Mouse (Mus musculus): ENCODE results near the gene Nkd2. TPM values are rescaled to one million over a fixed set of nuclear protein-coding genes. Genes with fewer than 3 reads are reported as not detected.

Nkd2 gene
- total RNA-seq, 1 experiment from 2014 or later = not detected

DNA sequence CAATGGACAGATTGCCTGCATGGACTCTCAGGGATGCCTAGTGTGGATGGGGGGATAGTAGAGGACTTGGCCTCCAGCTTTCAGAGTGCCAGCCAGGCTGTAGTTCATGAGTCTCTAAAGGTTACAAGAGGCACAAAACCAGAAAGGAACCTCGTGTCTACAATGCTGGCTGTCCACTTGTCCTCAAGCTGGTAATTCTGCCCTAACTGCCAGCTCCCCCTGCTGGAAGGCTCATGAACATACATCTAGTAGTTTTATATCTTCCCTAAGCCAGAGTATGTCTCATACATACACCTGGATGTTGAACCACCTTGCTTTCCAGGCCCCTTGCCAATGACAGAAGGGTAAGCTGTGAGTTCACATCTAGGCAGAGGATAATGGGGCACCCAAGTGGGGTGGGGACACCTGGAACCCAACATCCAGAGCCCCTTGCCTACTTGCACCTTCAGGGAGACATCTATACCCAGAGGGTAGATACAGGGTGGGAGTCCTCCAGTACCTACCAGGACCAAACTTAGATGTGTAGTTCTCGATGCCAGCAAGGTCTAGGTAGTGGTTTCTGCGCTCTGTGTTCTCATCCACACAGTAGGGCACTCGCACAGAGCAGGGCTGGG is 25.1 kb downstream of the Nkd2 start:
- ATAC-seq (replicated peaks; ENCODE audit: insufficient number of reproducible peaks, low FRiP score, low TSS enrichment, poor library complexity, severe bottlenecking) = peak; percentile 53

DNA sequence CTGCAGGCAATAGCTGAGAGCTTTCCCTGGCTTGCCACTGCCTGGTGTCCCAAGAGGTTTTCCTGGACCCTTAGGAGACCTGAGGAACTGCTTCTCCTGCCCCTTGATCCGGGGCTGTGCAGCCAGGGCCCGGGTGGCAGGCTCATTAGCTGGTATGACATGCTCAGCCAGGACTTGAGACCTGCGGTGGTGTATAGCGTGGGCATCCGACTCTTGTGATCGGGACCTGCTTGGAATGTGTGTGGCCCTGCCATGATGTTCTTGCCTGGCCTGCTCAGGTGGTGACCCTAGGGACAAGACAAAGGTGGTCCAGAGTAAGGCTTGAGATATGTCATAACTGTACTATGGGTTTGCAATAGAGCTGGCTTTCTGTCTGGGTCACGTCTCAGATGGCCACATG is 26.2 kb downstream of the Nkd2 start:
- ATAC-seq (replicated peaks; ENCODE audit: insufficient number of reproducible peaks, low FRiP score, low TSS enrichment, poor library complexity, severe bottlenecking) = no peak

DNA sequence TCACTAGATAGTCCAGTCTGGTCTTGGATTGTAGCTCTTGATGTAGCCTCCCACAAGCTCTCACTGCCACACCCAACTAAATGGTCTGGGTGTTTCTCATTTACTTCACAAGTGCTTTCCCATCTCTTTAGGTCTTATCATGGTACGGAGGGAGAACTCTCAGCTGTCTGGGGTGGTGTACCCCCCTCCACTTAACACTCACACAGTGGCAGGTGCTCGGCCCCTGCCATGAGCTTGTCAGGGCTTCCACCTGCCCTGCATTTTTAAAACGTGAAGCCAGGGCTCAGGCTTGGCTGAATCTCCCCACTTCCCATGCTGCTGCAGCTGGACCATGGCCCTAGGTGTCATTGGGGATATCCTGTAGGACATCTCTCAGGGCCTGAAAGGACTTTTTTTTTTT is 28.5 kb downstream of the Nkd2 start:
- no peak for ATAC-seq (replicated peaks; ENCODE audit: insufficient number of reproducible peaks, low FRiP score, low TSS enrichment, poor library complexity, severe bottlenecking)

DNA sequence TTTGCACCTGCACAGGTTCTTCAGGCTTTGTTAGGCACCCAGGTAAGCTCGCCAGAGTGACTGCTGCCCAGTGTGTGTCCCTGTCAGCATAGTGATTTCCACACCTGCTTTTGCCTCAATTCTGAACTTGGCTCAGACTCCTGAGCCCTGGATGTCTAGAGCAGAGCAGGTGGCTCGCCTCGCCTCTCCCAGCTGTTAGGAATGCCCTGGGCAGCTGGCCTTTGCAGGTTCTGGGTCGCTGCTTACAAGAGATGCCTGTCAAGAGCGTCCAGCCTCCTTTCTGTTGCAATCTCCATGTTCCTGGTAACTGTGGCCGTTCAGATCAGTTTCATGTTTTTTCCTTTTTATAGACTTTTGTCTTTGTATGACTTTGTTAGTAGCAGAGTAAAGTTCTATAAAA is 31.1 kb downstream of the Nkd2 start:
- ATAC-seq (replicated peaks; ENCODE audit: insufficient number of reproducible peaks, low FRiP score, low TSS enrichment, poor library complexity, severe bottlenecking) = no peak

DNA sequence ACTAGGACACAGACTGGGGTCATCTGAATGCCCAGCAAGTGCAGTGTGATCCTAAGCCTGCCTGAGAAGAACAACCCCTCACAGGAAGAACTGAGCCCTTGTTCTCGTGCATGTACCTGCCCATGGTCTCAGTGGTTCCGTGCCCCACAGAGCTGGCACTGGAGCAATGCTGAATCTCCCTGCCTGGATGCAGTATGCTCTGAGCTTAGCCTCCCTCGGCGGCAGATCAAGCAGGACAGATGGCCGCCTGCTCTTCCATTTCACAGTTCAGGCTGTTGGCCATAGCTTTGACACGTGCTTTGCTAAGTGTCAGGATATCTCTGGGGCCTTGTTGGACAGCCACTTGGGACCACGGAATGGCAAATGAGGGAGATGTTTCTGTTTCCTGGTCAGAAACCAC is 33.2 kb downstream of the Nkd2 start:
- no peak for ATAC-seq (replicated peaks; ENCODE audit: insufficient number of reproducible peaks, low FRiP score, low TSS enrichment, poor library complexity, severe bottlenecking)

DNA sequence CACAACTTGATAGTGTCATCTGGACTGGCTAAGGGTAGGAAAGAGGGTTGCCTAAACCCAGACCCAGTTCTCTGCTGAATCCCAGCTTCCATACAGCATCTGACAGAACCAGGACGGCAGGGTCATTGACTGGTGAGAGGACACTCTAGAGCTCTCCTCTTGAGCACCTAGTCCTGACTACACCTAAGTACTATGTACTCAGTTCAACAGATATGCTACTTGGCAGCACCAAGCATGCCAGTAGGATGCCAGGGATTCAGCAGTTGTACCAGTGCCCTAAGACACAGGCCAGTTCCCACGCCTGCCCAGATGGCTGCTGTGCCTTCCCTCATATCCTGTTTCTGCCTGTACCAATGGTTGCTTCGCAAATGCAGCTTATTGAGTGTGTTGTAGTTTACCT is 34.5 kb downstream of the Nkd2 start:
- no peak for ATAC-seq (replicated peaks; ENCODE audit: insufficient number of reproducible peaks, low FRiP score, low TSS enrichment, poor library complexity, severe bottlenecking)

DNA sequence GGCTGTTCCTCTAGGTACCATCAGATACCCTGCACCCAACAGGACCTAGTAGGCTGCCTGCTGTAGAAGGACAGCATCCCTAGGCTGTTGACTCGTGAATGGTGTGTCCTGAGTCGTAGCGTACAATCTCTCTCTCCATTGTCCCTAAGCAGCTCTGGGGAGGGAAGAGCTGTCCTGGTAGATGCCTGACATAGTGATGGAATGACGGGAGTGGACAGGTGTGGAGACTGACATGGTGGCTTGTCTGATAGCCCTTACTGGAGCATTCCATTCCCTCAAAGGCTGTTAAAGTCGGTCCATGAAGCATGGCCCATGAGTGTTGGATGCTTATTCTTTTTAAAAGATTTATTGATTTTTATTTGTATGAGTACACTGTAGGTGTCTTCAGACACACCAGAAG is 42.5 kb downstream of the Nkd2 start:
- no peak for ATAC-seq (replicated peaks; ENCODE audit: insufficient number of reproducible peaks, low FRiP score, low TSS enrichment, poor library complexity, severe bottlenecking)

DNA sequence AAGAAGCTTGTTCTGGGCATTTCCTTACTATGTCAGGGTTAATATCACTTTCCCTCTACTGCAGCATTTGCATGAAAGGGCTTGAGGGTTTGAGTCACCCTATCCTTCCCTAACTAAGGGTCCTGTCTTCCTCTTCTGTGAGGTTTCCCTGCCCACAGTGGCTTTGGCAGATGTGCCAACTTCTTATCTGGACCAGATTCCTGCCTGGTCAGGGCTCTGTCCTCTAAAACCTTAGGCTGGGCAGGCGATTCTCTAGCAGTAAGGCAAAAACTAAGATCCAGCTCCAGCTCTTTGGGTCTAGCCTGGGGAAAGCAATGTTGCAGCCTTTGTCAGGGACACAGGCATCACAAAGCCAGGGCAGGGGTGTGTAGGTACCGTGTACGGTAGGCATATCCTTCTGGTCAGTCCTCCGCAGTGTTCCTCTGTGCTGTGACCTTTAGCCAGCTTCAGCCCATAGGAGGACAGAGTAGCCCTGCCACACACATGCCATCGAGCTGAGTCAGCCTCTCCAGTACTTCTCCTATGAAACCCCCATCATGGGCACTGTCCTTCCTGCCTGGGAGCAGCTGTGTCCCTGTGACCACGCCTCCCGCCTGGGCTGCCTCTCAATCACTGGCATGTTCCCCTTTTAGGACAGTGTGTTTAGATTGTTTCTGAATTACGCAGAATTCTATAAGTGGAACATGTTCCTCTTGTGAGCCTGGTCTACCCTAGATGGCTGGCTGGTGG is 43.8 kb downstream of the Nkd2 start:
- peak; percentile 93 for ATAC-seq (replicated peaks; ENCODE audit: insufficient number of reproducible peaks, low FRiP score, low TSS enrichment, poor library complexity, severe bottlenecking)

DNA sequence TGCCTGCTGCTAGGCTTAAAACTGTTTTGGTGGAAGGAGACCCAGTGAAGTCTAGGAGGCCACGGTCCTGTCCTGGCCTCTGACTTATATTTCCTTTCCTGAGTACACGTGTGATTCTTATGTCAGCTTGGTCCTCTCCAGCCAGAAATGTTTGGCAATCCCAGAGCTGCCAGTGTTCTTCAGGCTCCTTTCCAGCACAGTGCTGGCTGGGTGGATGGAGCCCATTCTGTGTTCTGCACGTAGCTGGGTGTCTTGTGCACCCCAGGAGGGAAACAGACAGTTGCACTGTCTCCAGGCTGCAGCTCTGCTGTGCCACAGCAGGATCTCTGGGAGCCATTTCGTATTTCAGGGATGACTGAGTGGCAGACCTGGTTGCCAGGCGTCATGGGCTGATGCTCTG is 48.3 kb downstream of the Nkd2 start:
- no peak for ATAC-seq (replicated peaks; ENCODE audit: insufficient number of reproducible peaks, low FRiP score, low TSS enrichment, poor library complexity, severe bottlenecking)

DNA sequence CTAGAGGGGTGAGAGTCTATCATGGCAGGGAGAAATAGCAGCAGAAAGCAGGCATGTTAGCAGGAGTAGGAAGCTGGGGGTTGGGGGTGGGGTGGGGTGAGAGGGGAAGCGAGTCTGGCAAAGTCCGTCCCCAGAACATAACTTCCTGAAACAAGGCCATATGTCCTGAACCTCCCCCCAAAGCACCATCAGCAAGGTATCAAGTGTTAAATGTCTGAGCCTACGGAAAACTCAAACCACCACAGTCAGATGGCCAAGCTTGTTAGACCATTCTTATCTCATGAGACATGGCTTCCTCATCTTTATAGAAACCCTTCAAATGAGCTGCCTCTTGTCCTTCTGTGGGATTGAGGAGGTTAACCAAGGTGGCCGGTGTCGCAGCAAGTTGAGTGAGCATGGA is 54.3 kb downstream of the Nkd2 start:
- ATAC-seq (replicated peaks; ENCODE audit: insufficient number of reproducible peaks, low FRiP score, low TSS enrichment, poor library complexity, severe bottlenecking) = no peak

DNA sequence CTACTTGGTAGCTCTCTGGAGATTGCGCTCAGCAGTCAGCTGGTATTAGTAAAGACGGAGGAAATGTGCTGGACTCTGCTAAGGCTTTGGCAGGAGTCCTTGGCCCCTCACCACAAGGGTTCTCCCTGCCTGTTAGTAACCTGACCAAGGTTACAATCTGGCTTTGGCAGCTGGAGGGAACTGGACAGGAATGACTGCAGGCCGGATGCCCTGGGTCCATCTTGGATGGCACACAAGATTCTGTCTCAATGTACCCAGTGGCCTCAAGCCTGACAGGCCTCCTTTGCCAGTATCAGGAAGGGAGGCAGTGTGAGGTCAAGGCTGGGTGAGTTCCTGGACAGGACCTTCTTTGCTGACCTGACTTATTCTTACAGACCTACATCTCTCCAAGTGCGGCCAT is 55.3 kb downstream of the Nkd2 start:
- ATAC-seq (replicated peaks; ENCODE audit: insufficient number of reproducible peaks, low FRiP score, low TSS enrichment, poor library complexity, severe bottlenecking) = no peak

DNA sequence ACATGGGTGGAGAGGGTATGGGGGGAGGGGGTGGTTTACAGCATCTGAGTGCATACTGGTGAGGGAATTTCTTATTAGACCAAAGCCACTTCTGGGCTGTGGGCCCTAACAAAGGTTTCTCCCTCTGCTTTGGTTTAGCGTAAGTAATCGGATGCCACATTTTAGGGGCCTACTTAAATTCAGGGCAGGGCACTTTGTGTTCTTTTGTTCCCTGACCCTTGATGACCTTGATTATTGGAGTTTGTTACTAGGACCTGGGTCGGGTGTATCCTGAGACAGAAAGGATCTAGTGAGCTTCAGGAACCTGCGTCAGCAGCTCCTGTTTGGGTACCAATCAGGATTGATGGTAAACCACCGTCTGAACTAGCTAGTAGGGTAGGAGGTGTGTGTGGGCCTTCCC is 64.9 kb downstream of the Nkd2 start:
- ATAC-seq (replicated peaks; ENCODE audit: insufficient number of reproducible peaks, low FRiP score, low TSS enrichment, poor library complexity, severe bottlenecking) = no peak

DNA sequence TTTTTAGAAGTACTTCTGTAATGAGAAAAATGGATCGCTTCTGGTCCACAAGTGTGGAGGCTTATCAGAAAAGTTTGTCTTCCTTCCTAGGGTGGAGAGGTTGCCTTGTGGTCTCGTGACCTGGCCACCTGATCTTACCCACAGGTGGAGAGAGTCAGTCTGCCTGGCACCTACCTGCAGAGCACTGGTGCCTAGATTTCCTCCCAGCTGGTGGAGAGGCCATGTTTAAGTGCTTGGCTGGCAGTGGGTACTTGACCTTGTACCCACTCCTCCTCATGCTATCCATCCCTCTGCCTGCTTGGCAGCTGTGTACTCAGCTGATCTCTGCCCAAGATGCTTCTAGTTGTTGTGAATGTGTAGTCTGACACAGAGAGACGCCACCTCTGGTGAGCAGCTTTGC is 69.9 kb downstream of the Nkd2 start:
- no peak for ATAC-seq (replicated peaks; ENCODE audit: insufficient number of reproducible peaks, low FRiP score, low TSS enrichment, poor library complexity, severe bottlenecking)

DNA sequence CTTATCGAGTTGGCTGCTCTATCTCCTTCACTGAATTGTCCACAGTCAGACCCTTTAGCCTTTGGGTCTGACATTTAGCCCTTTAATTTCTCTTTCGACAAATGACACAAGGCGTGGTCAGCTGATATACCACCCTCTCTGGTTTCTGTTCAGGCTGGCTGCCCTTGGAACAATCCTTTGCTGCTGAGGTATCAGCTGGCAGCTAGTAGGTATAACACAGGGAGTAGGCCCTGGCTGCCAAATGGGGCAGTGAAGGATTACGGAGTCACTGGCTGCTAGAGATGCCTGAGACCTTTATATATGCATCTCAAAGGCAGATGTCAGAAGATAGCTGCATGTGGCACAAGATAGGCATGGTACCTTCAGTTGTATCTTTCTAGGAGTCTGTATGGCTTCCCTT is 71.6 kb downstream of the Nkd2 start:
- no peak for ATAC-seq (replicated peaks; ENCODE audit: insufficient number of reproducible peaks, low FRiP score, low TSS enrichment, poor library complexity, severe bottlenecking)

DNA sequence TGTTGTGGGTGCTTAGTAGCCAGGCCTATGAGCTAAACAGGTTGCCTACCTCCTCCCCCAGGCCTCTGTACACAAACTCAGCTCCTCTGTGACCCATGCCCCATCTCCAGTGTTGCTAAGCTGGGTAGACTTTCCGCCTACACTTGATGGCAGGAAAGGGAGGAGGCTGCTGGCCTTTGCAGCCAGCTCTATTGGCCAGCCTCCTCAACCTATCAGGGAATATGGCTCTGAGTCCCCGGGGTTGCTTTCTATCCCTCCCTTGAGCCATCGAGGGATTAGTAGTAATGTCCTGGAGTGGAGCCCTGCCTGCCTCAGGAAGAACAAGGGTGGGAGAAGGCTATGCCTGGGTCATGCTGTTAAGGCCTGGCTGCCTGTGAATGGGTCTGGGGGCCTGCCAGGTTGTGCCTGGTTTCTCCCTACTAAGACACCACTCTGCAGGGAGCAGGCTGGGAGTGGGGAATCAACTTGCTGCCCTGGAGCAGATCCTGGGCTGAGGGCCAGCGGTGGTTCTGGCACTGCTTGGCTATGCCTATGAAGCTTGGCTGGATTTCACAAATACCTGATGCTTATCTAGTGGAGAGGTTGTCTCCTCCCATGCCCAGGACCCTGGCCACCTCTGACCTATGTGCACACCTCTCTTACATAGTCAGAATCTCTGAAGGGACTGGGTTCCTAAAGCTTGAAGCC is 73.8 kb downstream of the Nkd2 start:
- no peak for ATAC-seq (replicated peaks; ENCODE audit: insufficient number of reproducible peaks, low FRiP score, low TSS enrichment, poor library complexity, severe bottlenecking)

DNA sequence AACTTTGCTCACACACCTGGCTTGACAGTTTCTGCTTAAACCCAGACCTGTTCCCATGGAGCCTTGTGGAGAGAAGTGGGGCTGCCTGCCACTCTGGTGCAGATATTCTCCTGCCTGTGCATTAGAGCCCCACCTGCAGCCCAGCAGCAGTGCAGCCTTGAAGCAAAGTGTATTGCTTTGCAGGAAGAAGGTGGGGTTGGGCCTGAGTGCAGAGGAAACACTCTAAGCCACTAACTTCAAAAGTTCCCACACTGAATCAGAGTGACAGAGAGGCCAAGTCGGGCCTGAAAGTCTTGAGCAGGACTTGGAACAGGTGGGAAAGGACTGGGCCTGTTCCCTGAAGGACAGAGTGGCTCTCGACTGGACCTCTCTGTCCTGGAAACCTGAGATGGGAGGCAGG is 74.8 kb downstream of the Nkd2 start:
- no peak; the same call in 1 of the 2 replicates for ATAC-seq (replicated peaks; ENCODE audit: insufficient number of reproducible peaks, low FRiP score, low TSS enrichment, poor library complexity, severe bottlenecking)

DNA sequence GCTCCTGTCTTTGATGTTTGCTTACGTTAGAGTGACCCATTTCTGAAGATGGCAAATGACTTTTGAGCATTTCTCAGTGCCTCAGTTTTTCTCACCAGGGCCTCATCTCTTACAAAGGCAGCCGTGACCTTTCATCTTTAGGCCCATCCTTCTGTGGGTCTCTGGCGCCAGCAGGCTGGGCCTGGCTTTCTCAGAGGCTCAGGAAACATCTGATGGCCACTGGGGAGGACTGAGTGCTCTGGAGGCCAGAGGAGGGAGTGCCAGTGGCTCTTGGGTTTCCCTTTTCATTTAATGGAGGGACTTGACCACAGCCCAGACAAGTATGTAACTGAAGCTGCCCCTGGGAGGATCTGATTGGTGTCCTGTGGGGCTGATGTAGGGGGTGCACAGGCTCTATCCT is 76.3 kb downstream of the Nkd2 start:
- no peak for ATAC-seq (replicated peaks; ENCODE audit: insufficient number of reproducible peaks, low FRiP score, low TSS enrichment, poor library complexity, severe bottlenecking)

DNA sequence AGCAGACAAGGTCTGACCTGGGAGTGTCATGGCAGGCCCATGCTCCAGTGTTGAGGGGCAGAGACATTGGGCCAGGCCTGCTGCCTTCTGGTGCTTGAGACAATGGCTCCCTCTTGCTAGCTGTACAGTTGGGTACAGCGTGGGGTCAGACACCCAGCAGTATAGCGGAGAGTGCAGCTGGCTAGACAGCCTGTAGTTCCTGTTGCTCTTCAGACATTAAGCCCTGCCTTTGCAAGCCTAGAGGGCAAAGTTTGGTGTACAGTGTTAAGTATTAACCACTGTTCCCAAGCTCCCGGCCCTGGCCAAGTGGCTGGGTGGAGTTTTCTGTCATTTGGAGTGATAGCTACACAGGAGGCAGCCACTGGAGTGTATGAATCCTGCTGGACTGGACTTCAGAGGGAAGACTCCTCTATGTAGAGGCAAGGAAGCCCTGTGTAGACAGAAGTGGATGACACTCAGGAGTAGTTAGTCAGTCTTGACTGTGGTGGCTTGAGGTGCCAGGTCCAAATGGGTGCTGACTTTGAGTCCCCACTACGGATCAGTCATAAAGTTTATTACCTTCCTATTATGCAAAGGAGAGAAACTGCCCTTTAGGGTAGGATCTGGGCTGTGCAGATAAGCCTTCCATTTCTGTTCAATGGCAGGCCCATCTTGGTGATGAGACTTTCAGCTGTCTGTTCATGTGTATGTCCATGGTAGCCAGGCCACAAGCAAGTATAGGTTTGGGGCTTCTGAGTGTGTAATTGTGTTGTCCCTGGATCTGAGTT is 77.3 kb downstream of the Nkd2 start:
- no peak for ATAC-seq (replicated peaks; ENCODE audit: insufficient number of reproducible peaks, low FRiP score, low TSS enrichment, poor library complexity, severe bottlenecking)
